Mouse (Mus musculus) hematopoietic multipotent progenitor cell, adult 10-12 weeks (in vitro differentiated cells): ENCODE measurements around the gene Car7. TPM values are rescaled to one million over a fixed set of nuclear protein-coding genes. Genes with fewer than 3 reads are reported as not detected.

Source experiments
- polyA plus RNA-seq: library from polyadenylated mRNA; stranded (reverse); fragments of >175 nt; gene quantifications from 2 replicates; pipeline ENCODE4 v1.2.3, GENCODE M21; 2012; ENCODE audit warnings: low replicate concordance

Gene Car7
- polyA plus RNA-seq: 0.42 and 2.3 TPM in 2 replicates

DNA sequence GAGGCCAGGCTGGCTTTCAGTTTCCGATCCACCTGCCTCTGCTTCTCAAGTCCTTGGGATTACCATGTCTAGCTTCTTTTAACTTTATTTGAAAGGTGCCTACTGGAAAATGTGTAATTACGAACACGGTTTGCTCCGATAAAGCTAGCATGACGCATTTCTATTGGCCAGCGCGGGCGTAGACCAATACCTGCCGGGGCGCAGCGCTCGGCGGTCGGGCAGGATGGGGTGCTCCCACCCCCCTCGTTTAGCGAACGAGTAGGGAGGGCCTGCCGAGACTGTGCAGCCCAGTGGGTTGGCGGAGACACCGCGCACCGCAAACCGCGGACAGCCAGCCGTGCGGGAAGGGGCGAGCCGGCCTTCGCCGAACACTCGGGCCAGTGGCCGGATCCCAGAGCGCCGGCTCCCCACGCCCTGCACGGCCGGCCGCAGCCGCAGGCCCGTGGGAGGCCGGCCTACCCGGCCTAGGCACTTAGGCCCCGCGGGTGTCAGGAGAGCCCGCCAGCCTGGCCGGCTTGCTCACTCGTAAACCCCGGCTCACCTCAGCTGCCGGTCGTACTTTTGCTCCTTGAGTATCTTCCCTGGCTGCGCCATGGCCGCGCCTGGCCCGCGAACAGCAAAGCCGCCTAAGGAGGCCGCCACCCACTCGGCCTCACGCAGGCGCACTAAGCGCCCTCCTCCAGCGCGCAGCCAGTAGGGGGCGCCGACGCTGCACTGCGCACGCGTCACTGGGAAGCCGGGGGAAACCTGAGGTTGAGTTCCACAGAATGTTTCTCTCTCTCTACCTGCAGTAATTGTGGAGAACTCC lies at the start of gene Car7, which contains the start of gene Nae1:
Gene Car7, plus strand, starts transcription at position 719 of the 808 bp plus-strand sequence.
Gene Nae1, minus strand, starts transcription at position 667 of the 808 bp plus-strand sequence.

DNA sequence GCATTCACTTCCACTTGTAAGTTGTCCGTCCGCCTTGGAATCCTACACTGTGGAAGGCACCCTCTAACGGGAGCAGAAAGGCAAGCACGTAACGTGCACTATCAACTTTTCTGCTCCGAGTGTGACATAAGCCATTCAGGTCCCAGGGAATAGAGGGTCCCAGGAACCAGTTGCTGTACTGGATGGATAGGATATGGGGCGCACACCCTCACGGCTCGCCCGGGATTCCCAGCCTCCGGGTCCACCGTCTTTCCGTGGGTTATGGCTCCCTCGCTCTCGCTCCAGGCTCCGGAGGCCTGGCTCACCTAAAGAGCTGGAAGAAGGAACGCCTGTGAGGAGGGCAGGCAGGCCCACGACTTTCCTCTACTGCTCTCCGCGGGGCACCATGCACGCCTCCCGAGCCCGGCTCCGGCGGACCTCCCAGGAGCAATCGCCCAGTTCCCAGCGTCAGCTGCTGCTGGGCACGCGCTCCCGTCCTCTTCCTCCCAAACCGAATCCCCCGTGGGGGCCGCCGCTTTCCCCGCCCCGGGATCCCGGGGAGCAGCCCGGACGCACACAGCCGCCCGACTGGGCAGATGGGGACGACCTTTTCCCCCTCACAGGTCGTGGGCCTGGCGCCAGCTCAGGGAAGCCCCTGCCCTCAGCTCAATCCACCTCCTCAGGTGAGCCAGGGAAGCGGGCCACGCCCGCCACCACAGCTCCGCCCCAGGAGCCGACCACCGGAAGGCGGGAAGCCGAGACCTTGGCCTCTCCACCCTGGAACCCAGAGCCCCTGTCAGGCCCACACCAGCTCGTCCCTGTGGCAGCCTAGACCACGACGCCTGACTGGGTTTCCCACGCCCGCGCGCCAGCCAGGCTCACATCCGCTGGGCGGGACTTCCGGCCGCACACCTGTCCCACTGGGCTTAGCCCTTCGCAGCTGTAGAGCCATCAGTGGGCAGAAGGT lies 25.2 kb upstream of the Car7 start, which contains the start of gene Terb1:
Gene Terb1, minus strand, starts transcription at position 850 of the 946 bp plus-strand sequence.

DNA sequence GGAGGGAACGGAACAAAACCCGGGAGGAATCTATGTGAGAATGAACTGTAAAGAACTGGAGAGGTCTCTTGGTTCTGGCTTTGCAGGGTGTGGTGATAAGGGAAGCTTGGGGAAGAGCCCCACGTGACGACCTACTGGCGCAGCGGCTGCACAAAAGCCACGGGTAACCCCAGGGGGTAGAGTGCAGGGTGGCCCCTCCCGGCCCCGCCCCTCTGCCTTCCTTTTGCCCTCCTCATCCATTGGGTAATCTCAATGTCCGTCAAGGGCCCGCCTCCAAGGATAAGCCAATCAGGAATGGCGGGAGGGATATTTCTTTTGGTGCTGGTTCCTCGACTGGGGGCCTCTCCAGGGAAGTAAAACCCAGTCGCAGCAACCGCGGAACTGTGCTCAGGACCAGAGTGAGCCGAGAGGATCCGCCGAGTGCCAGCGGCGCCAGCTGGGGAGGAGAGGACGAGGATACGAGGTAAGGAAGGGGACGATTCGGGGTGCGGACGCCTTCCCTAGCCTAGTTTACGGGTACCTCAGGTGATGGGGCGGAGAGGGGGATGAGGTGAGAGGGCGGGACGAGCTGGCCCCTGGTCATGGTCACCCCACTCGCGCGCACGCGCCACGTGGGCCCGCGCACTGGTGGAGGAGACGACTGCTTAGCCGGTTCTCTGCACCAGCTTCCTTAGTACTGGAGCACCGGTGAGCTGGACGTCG lies 56.8 kb downstream of the Car7 start, which contains the start of gene Pdp2:
Gene Pdp2, plus strand, starts transcription at position 319 of the 702 bp plus-strand sequence.

Other genes with a start within 250 kb of the Car7 start
- gene Cmtm2a, start 241.5 kb upstream of the Car7 start, polyA plus RNA-seq: 0.25 TPM in 1 of 2 replicates, not detected in the other
- gene Gm45711, start 224.6 kb upstream of the Car7 start, polyA plus RNA-seq: not detected in 2 replicates
- gene Cmtm1, start 224.5 kb upstream of the Car7 start, polyA plus RNA-seq: not detected in 2 replicates
- gene Gm11020, start 213.1 kb upstream of the Car7 start, polyA plus RNA-seq: not detected in 2 replicates
- not detected in 2 replicates for gene Cmtm2b, start 212.5 kb upstream of the Car7 start, polyA plus RNA-seq
- gene Cmtm3, start 195.3 kb upstream of the Car7 start, polyA plus RNA-seq: 59.0 and 140 TPM in 2 replicates
- 3.1 and 4.1 TPM in 2 replicates for gene Cmtm4, start 138.9 kb upstream of the Car7 start, polyA plus RNA-seq
- 24.9 and 26.6 TPM in 2 replicates for gene Dync1li2, start 91.6 kb upstream of the Car7 start, polyA plus RNA-seq
- gene Terb1, start 24.8 kb upstream of the Car7 start, polyA plus RNA-seq: 0.68 and 1.9 TPM in 2 replicates
- gene Nae1, start 52 bp upstream of the Car7 start, polyA plus RNA-seq: 2.1 and 12.2 TPM in 2 replicates
- gene Pdp2, start 56.8 kb downstream of the Car7 start, polyA plus RNA-seq: 2.3 and 2.8 TPM in 2 replicates
- 0.12 TPM in 1 of 2 replicates, not detected in the other for gene Cdh16, start 89.7 kb downstream of the Car7 start, polyA plus RNA-seq
- gene Rrad, start 96.6 kb downstream of the Car7 start, polyA plus RNA-seq: 10.3 and 25.2 TPM in 2 replicates
- gene Ciao2b, start 107.3 kb downstream of the Car7 start, polyA plus RNA-seq: 47.5 and 69.7 TPM in 2 replicates
- gene Ces2a, start 199.3 kb downstream of the Car7 start, polyA plus RNA-seq: not detected in 2 replicates